In the genomic region with DNA sequence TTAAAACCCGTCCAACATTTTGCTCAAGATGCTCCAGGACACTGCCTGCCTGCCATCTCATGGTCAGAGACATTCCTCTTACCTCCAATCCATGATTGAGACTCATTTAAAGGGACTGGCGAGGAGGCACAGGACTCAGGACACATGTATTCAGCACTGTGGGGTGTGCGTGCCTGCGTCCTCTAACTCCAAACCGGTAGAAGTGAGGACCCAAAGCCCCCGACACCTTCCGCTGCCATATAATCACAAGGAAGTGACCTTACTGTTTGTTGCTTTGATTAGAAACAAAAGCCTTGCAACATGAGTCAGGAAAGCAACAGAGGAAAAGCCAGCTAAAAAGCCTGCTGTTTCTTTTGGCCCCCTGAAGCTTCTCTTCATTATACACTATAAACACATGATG, we compare ENCODE assay signal across 10 mouse cellular contexts.
DNase-seq lines count a peak whose midpoint lies in the region; ATAC-seq lines count a peak whose summit lies in the region.
"Had no signal": no experiment of that assay in that cellular context is flagged by ENCODE, and none has a peak within 500 bp of the region (broad histone marks: within the 10 kb centered on the region; RNA-seq: fewer than 3 reads in every experiment).

No protein-coding gene starts in this region.

- H3K27ac ChIP-seq in hindbrain, embryonic 10.5 days: peak overlapping the region; percentile 73; the same call in 1 of the 2 replicates
- H3K27ac ChIP-seq in hindbrain, embryonic 16.5 days (ENCODE audit: low read depth, low read length): no peak overlapping the region
- peak overlapping the region; percentile 58 for H3K27ac ChIP-seq in lung, embryonic 16.5 days (ENCODE audit: low read length)
- H3K27ac ChIP-seq in heart, embryonic 13.5 days (replicated peaks): peak overlapping the region; percentile 77
- H3K27ac ChIP-seq in macrophage: peak overlapping the region; percentile 98
- H3K27ac ChIP-seq: liver, embryonic 14.5 days; neural tube, embryonic 15.5 days had no signal

- 66% methylated on average over 7 of the region's 7 CpGs for WGBS in hindbrain, embryonic 10.5 days
- WGBS in hindbrain, embryonic 16.5 days: 77% methylated on average over 7 of the region's 7 CpGs
- 61% methylated on average over 7 of the region's 7 CpGs for WGBS in lung, embryonic 16.5 days
- WGBS in heart, embryonic 13.5 days: 56% methylated on average over 7 of the region's 7 CpGs
- WGBS in macrophage (ENCODE audit: missing documents): 82% methylated on average over 7 of the region's 7 CpGs

- H3K36me3 ChIP-seq in hindbrain, embryonic 10.5 days: no peaks in the 10 kb centered on the region
- no peaks in the 10 kb centered on the region for H3K36me3 ChIP-seq in hindbrain, embryonic 16.5 days (ENCODE audit: control insufficient read depth, insufficient read depth, low read length)
- no peaks in the 10 kb centered on the region for H3K36me3 ChIP-seq in lung, embryonic 16.5 days (ENCODE audit: control insufficient read depth, insufficient read depth, low read length)
- H3K36me3 ChIP-seq in heart, embryonic 13.5 days: no peaks in the 10 kb centered on the region
- no peaks in the 10 kb centered on the region for H3K36me3 ChIP-seq in macrophage (ENCODE audit: inconsistent target)
- H3K36me3 ChIP-seq: neural tube, embryonic 15.5 days had no signal

- peaks cover 39% of the 10 kb centered on the region for H3K4me1 ChIP-seq in hindbrain, embryonic 10.5 days (replicated peaks)
- peaks cover 8% of the 10 kb centered on the region for H3K4me1 ChIP-seq in hindbrain, embryonic 16.5 days (ENCODE audit: control insufficient read depth, insufficient read depth, low read depth, low read length)
- no peaks in the 10 kb centered on the region for H3K4me1 ChIP-seq in lung, embryonic 16.5 days (replicated peaks; ENCODE audit: control insufficient read depth, insufficient read depth, low read length)
- peaks cover 45% of the 10 kb centered on the region for H3K4me1 ChIP-seq in heart, embryonic 13.5 days

- H3K9ac ChIP-seq in hindbrain, embryonic 16.5 days (ENCODE audit: low read depth, low read length): no peak overlapping the region
- no peak overlapping the region for H3K9ac ChIP-seq in lung, embryonic 16.5 days (ENCODE audit: low read length)
- peak overlapping the region; percentile 65 for H3K9ac ChIP-seq in heart, embryonic 13.5 days
- H3K9ac ChIP-seq: liver, embryonic 14.5 days; neural tube, embryonic 15.5 days had no signal

- H3K4me3 ChIP-seq in hindbrain, embryonic 10.5 days: peak overlapping the region; percentile 1; the same call in 1 of the 2 replicates
- H3K4me3 ChIP-seq in hindbrain, embryonic 16.5 days (ENCODE audit: low read length): no peak overlapping the region
- peak overlapping the region; percentile 28 for H3K4me3 ChIP-seq in lung, embryonic 16.5 days (ENCODE audit: low read length)
- H3K4me3 ChIP-seq in heart, embryonic 13.5 days: peak overlapping the region; percentile 38
- no peak overlapping the region for H3K4me3 ChIP-seq in macrophage (ENCODE audit: inconsistent target)
- H3K4me3 ChIP-seq: neural tube, embryonic 15.5 days had no signal

- peaks cover 62% of the 10 kb centered on the region for H3K79me2 ChIP-seq in macrophage (ENCODE audit: inconsistent target)

- no peaks in the 10 kb centered on the region for H3K9me3 ChIP-seq in hindbrain, embryonic 10.5 days
- no peaks in the 10 kb centered on the region for H3K9me3 ChIP-seq in hindbrain, embryonic 16.5 days (ENCODE audit: control insufficient read depth, low read length)
- H3K9me3 ChIP-seq in lung, embryonic 16.5 days (ENCODE audit: control insufficient read depth, low read length): no peaks in the 10 kb centered on the region
- no peaks in the 10 kb centered on the region for H3K9me3 ChIP-seq in heart, embryonic 13.5 days
- H3K9me3 ChIP-seq: neural tube, embryonic 15.5 days had no signal

- H3K4me2 ChIP-seq in hindbrain, embryonic 16.5 days (ENCODE audit: low read length): no peak overlapping the region
- H3K4me2 ChIP-seq in lung, embryonic 16.5 days (ENCODE audit: low read depth, low read length): peak overlapping the region; percentile 35
- H3K4me2 ChIP-seq in heart, embryonic 13.5 days: peak overlapping the region; percentile 51
- H3K4me2 ChIP-seq: neural tube, embryonic 15.5 days had no signal

- H3K27me3 ChIP-seq in hindbrain, embryonic 10.5 days (ENCODE audit: insufficient read depth, poor library complexity, severe bottlenecking): no peaks in the 10 kb centered on the region
- no peaks in the 10 kb centered on the region for H3K27me3 ChIP-seq in hindbrain, embryonic 16.5 days (replicated peaks; ENCODE audit: control insufficient read depth, insufficient read depth, low read length)
- no peaks in the 10 kb centered on the region for H3K27me3 ChIP-seq in lung, embryonic 16.5 days (ENCODE audit: control insufficient read depth, insufficient read depth, low read depth, low read length)
- no peaks in the 10 kb centered on the region for H3K27me3 ChIP-seq in heart, embryonic 13.5 days (replicated peaks)
- H3K27me3 ChIP-seq: neural tube, embryonic 15.5 days had no signal

- ATAC-seq in hindbrain, embryonic 16.5 days: no peak
- no peak for ATAC-seq in lung, embryonic 16.5 days (ENCODE audit: low read depth)
- no peak for ATAC-seq in heart, embryonic 13.5 days (ENCODE audit: extremely low read depth, insufficient number of reproducible peaks, low FRiP score, low TSS enrichment)

- no peak for DNase-seq in hindbrain, embryonic 10.5 days (ENCODE audit: low spot score)
- DNase-seq in lung, postnatal 14 days: no peak
- no peak for DNase-seq in right cerebral cortex, adult 18-20 months
- no peak for DNase-seq in adrenal gland, postnatal 25 days

Comparison
In these comparisons a context has a peak if more than half of its experiments do, and no peak if none do; other contexts are left out.
1. H3K4me3 ChIP-seq: peak in hindbrain, embryonic 10.5 days (single experiment), lung, embryonic 16.5 days (single experiment) and heart, embryonic 13.5 days (single experiment); none in hindbrain, embryonic 16.5 days (single experiment) and macrophage (single experiment).